Mouse (Mus musculus) urinary bladder, postnatal 25 days (tissue): ENCODE results near the gene Kcnk18.

Experiments used
- DNase-seq: peaks from one replicate; pipeline ENCODE4 v3.0.0; 2022; ENCODE audit warnings: low spot score

The Kcnk18 gene

GRCm38 (mm10) chr19:59218991-59219390 lies at the start of gene Kcnk18:
Gene Kcnk18 (plus strand): TSS chr19:59219214.
- DNase-seq, result no peak

- DNase-seq, result no peak
These were observed 48.9 kb upstream of the Kcnk18 start, which contains the start of gene Vax1 for GRCm38 (mm10) chr19:59169936-59170765. Gene Vax1 (minus strand): TSS chr19:59170056.

- no peak for DNase-seq
These were observed 48.3 kb upstream of the Kcnk18 start for GRCm38 (mm10) chr19:59170766-59171095.

- no peak for DNase-seq
These were observed 47.7 kb upstream of the Kcnk18 start for GRCm38 (mm10) chr19:59171151-59171870.

- DNase-seq, result no peak
These were observed 47.2 kb upstream of the Kcnk18 start for GRCm38 (mm10) chr19:59171871-59172245.

- no peak for DNase-seq
These were observed 46.2 kb upstream of the Kcnk18 start for GRCm38 (mm10) chr19:59172781-59173180.

DNA sequence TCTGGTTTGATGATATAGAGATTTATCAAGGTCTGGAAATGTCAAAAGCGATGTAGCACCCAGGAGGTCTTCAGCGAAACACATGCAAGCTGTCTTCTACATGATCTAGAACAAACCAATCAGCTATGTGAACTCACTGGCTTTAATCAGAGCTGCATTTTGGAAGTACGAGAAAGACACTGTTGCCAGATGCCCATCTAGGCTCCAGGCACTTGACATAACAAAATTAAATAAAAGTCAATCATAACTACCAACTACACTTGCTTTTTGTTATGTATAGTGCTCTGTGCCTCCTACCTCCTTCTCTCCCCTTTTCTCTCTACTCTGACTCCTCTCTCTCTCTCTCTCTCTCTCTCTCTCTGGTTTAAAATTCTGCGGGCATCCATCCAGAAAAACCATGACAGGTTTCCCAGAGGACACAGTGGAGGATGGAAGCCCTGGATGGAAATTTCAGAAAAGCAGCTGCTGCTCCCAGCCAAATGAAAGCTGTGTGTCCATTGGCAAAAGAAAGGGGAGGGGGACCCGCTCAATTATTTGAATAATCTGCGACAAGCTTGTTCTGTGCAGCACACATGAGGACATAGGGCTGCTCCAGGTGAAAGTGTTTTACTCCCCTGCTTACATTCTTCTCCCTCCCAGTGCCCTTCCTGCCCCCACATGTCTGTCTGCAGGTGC lies 45.5 kb upstream of the Kcnk18 start:
- no peak for DNase-seq

GRCm38 (mm10) chr19:59184000-59184399 lies 35.0 kb upstream of the Kcnk18 start:
- no peak for DNase-seq

DNA sequence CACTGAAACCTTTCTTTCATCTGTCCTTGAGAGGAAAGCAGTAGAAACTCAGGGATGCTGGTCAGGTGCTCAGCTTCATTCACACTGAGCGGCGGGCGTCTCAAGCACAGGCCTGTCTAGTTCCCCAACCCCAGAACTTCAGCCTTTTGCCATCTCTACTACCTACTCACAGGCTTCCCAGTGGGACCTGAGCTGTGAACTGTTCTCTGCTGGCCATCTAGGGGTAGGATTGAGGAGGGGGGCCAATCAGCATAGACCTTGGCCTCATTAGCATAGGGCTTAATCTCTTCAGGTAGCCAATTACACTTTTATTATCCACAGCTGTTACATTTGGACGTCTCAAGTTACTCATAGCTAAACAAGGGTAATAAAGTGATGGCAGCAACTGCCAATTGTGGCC lies 30.0 kb upstream of the Kcnk18 start:
- DNase-seq, result no peak

DNA sequence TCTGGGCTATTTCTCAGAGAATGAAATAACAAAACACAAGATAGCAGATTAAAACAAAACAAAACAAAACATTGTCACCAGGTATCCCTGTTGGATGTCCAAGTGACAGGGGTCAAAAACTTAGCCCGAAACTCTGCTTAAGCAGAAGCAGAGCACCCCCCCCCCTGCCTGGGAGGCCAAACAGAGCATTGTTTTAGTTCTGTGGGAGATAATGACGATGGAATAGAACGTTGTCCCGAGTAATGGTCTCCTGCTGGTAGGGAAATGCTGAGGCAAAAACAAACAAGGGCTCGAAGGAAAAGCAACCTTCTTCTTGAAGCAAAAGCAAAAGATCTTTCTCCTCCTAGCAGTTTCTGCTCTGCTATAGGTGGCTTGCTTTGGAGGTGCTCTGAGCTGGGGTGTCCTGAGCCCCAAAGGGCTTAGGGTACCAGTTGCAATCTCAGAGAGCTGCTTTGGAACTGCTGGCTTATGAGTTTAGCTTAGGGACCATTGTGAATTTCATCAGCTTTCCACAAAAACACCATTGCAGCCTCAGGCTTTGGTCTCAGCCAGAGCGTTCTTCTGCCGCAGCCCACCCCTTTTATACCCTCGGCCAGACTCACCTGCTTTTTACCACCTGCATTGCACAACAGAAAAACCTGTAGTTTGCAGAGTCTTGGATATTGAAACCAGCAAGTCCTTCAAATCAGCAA lies 28.4 kb upstream of the Kcnk18 start:
- no peak for DNase-seq

GRCm38 (mm10) chr19:59191123-59191505 lies 27.9 kb upstream of the Kcnk18 start:
- DNase-seq, result no peak

- DNase-seq, result no peak
These were observed 26.5 kb upstream of the Kcnk18 start for GRCm38 (mm10) chr19:59192491-59192890.

DNA sequence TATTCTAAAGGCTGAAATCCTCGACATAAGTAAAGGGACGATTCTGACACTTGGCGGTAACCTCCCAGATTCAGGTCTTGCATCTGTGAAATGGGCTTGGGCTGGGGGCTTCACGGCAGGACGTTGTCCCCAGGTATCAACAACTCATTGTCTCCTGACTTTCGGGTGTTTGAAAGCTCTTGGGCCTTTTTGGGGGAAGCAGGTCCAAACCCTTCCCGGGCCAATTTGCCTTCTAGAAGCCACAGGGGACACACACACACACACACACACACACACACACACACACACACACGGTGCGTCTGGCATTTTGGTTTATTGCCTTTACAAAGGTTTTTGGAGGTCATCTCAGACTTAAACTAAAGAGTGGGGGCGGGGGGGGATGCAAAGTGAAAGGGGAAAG lies 25.6 kb upstream of the Kcnk18 start:
- DNase-seq, result no peak

DNA sequence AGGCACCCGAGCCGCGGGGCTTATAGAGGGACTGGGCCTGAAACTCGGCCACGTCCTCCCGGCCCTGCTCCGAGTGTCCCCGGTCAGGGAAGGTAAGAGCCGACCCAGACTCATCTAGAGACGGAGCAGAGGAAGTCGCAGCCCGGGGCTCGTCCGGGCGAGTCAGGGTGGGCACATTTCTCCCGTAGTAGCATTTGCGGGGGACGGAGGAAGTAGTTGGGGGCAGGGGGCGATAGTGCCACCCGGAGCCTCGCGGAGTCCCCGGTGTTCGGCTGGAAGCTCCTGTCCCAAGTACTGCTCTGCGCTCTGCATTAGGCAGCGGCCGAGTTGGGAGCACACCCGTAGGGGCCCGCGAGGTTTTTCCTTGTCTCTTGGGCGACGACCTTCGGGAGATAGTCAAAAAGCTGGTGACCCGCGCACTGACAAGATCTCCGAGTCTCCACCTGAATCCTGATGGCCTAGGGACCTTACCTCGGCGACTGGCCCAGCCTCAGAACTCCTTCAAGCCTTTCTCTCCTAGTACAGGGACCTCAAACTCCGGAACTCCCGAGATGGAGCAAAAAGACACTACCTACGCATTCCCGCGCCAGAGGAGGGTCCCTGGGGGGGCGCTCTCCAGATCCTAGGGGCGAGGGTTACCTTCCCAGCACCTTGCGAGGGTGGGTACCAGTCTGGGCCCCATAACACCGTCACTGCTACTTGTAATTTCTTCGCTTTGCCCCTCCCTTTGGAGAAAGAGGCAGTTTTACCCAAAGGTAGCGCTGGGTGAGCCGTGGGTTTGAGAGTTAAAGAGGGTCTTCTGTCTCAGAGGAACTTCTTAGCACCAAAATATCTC lies 24.8 kb upstream of the Kcnk18 start:
- DNase-seq, result peak; percentile 10

DNA sequence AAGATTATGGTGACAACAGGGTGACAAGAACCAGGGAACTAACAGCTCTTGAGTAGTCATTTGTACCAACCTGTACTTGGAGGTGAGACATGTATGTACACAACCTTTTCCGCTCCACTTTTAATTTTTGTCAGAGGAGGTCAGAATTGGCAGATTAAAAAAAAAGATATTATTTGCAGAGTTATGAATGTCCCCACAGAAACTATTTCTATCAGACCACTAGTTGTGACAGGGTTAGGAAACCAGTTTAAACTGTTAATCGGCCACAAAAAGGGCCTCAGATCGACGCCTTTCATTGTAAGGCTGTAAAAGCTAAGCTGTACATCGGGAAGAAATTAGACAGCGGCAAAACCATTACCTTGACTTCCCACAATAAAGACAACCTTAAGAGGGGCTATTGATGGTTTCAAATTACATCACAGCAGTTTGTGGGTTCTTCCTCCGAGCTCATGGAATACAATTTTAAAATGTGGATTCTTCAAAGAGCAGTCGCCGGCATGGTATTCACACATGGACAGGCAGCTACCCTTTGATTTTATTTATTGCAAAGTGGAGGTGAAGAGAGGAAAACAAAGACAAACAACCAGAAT lies 23.7 kb upstream of the Kcnk18 start:
- DNase-seq, result no peak

- peak; percentile 22 for DNase-seq
These were observed 22.8 kb upstream of the Kcnk18 start for GRCm38 (mm10) chr19:59196111-59196666.

DNA sequence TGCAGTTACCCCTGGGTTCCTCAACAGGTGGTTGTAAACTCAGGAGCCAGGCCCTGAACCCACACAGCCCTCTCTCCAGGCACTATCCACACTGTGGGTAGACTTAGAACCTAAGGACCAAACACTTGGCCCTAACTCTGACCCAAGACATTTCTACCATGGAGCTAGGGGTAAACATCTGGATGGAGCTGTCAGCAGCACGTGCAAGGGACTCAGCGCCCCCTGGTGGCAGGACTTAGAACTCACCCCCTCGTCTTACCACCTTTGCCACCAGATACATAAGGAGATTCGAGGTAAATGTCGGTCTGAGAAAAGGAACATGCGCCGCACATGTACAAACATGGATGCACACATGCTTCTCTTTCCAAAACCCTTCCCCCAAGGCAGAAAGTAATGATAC lies 20.9 kb upstream of the Kcnk18 start:
- peak; percentile 69 for DNase-seq

- DNase-seq, result peak; percentile 63
These were observed 10.5 kb upstream of the Kcnk18 start for GRCm38 (mm10) chr19:59208475-59208874.

DNA sequence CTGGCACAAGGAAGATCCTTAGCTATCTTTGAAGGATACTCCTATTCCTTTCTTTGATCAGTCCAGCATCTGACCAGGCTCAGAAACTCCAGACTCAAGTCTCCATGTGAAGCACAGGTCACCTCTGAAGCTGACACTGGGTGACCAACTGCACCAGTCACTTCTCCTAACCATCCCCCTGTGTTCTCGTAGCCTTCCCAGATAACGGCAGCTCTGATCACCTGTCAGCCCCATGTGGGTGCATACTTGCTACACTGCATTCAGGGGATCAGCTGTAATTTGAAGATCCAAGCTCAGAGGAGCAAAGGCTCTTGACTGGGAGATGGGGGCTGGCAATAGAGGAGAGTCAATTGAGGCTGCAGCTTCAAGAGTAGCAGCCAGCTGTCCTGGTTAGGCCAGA lies 10.0 kb upstream of the Kcnk18 start:
- DNase-seq, result no peak

DNA sequence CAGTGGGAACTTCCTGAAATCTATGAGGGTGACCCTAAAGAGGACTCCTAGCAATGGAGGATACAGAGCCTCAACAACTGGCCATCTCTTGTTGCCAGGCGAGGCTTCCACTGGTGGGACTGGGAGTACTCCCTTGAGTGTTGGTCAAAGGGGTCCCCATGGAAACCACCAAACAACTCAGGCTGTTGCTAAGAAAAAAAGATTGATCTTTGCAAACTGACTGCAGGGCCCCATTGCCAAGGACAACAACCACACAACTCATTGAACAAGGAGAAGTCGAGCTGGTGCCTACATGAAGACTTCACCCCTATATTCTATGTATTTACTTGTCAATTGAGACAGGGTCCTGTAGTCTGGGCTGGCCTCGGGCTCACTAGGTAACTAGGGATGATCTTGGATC lies 2.1 kb upstream of the Kcnk18 start:
- no peak for DNase-seq

GRCm38 (mm10) chr19:59221131-59221530 lies 2.1 kb downstream of the Kcnk18 start:
- DNase-seq, result no peak
